Mouse (Mus musculus) liver, embryonic 16.5 days (tissue): ENCODE measurements around the gene Opalin. TPM values are rescaled to one million over a fixed set of nuclear protein-coding genes. Genes with fewer than 3 reads are reported as not detected.

Experiments used
- ATAC-seq: fragments of 200-750 bp; cut with Nextera tagmentation; 2 replicates; pipeline ENCODE4 v1.8.0; 2017; ENCODE audit warnings: low read depth, mild to moderate bottlenecking, moderate number of reproducible peaks, moderate library complexity
- H3K27ac ChIP-seq: fragments of 300-500 bp; sonication (generic); 2 replicates; pipeline ENCODE4 v1.5.1; 2014; ENCODE audit warnings: mild to moderate bottlenecking, low read length
- H3K27me3 ChIP-seq: fragments of 300-500 bp; sonication (generic); 2 replicates; pipeline ENCODE4 v1.6.1; 2014; ENCODE audit warnings: low read depth, low read length, mixed read lengths; ENCODE audit not compliant: control insufficient read depth, insufficient read depth
- H3K36me3 ChIP-seq: fragments of 300-500 bp; sonication (generic); 2 replicates; pipeline ENCODE4 v1.6.1; 2014; ENCODE audit warnings: mild to moderate bottlenecking; ENCODE audit not compliant: control insufficient read depth, insufficient read depth
- H3K4me1 ChIP-seq: fragments of 300-500 bp; sonication (generic); 2 replicates; pipeline ENCODE4 v1.6.1; 2014; ENCODE audit warnings: low read depth, low read length, mixed read lengths; ENCODE audit not compliant: control insufficient read depth
- H3K4me2 ChIP-seq: fragments of 300-500 bp; sonication (generic); 2 replicates; pipeline ENCODE4 v1.6.1; 2014; ENCODE audit warnings: low read depth, low read length, mixed read lengths
- H3K4me3 ChIP-seq: fragments of 300-500 bp; sonication (generic); 2 replicates; pipeline ENCODE4 v1.5.1; 2014; ENCODE audit warnings: low read depth, mild to moderate bottlenecking, low read length
- H3K9ac ChIP-seq: fragments of 300-500 bp; sonication (generic); 2 replicates; pipeline ENCODE4 v1.6.1; 2014; ENCODE audit warnings: low read depth, low read length
- H3K9me3 ChIP-seq: fragments of 300-500 bp; sonication (generic); replicated peaks from 2 replicates; pipeline ENCODE4 v1.6.1; 2016; ENCODE audit warnings: low read length; ENCODE audit not compliant: control insufficient read depth
- WGBS: fragments of 180-500 bp; shearing (Covaris S2); extraction: QIAGEN DNeasy Blood & Tissue Kit; methylation state at CpG from one replicate; pipeline ENCODE4 v1.1.7; 2014; ENCODE audit not compliant: insufficient replicate concordance; 5-methylcytosine and 5-hydroxymethylcytosine counted together
- polyA plus RNA-seq: library from polyadenylated mRNA; unstranded; fragments of >200 nt; fragmentation: Nextera tagmentation; extraction: Ambion mirVana; gene quantifications from 2 replicates; pipeline ENCODE4 v1.2.1, GENCODE M21; 2015

Gene Opalin
- polyA plus RNA-seq, 1 experiment from 2014 or later = not detected

- Histone ChIP-seq H3K4me3 (no peak overlapping the region), H3K4me2 (no peak overlapping the region), H3K9me3 (no peaks in the 10 kb centered on the region), H3K9ac (no peak overlapping the region), H3K27ac (no peak overlapping the region), H3K27me3 (no peaks in the 10 kb centered on the region), H3K4me1 (peaks cover 3% of the 10 kb centered on the region), H3K36me3 (no peaks in the 10 kb centered on the region)
- no peak for ATAC-seq
- WGBS = 10% methylated on average over 9 of the region's 9 CpGs
Measured at GRCm38 (mm10) chr19:41014003-41014402, 62.9 kb downstream of the Opalin start.

- no peak overlapping the region for H3K4me2 ChIP-seq
Measured at GRCm38 (mm10) chr19:41013591-41013990, 63.3 kb downstream of the Opalin start.

More at GRCm38 (mm10) chr19:41013591-41013990, 63.3 kb downstream of the Opalin start:
- H3K9ac ChIP-seq = no peak overlapping the region
- H3K36me3 ChIP-seq = no peaks in the 10 kb centered on the region
- 11% methylated on average over 5 of the region's 5 CpGs for WGBS
- ATAC-seq = no peak
- no peaks in the 10 kb centered on the region for H3K9me3 ChIP-seq
- no peak overlapping the region for H3K27ac ChIP-seq
- H3K4me1 ChIP-seq = peaks cover 3% of the 10 kb centered on the region
- no peaks in the 10 kb centered on the region for H3K27me3 ChIP-seq
- H3K4me3 ChIP-seq = no peak overlapping the region

Other genes with a start within 250 kb of the Opalin start
- 2.6 TPM in 2 replicates for gene Ccnj, start 245.8 kb downstream of the Opalin start, polyA plus RNA-seq
- 3.9 and 4.0 TPM in 2 replicates for gene Zfp518a, start 182.4 kb downstream of the Opalin start, polyA plus RNA-seq
- 1.8 and 2.4 TPM in 2 replicates for gene Blnk, start 82.6 kb downstream of the Opalin start, polyA plus RNA-seq
- gene Dntt, start 47.8 kb downstream of the Opalin start, polyA plus RNA-seq = not detected in 2 replicates
- not detected in 2 replicates for gene Tll2, start 129.7 kb upstream of the Opalin start, polyA plus RNA-seq
- gene Tm9sf3, start 186.9 kb upstream of the Opalin start, polyA plus RNA-seq = 49.2 and 50.4 TPM in 2 replicates